Comparison of ENCODE assay signal across 12 mouse cellular contexts in the genomic region with DNA sequence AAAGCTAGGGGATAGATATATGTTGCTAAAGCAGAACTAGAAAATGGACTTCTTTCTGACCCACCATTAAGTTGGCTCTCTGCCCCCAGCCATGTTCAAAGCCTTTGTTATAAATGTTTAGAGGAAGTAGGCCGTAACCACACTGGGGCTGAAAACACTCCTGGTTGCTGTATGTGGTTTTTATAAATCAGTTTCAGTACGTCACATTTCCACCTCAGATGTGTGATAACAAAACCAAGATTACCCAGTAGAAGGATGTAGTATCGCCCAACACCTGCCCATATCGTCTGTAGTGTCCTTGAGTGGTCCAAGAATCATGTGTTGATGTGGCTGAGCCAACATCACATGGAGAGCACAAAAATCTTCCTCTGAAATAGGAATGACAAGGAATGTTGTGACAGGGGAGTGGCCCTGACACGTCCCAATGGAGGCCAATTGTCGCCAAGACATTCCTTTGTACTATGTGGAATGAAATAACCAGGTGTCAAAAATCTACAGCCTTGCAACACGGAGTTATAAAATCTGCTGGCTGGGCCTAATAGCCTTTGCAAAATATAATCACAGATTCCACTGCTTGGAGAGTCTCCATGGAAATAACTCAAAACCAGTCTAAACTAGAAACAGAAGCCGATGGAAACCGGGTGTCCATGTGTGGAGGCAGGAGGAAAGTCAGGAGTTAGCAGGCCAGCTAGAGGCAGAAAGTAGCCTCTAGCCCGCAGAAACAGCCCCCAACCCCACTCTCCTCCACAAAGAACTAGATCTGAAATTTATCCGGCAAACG. TPM values are rescaled to one million over a fixed set of nuclear protein-coding genes. Genes with fewer than 3 reads are reported as not detected.
A peak's percentile ranks its signal among the peaks of the same experiment; 100 is the strongest.
DNase-seq lines count a peak whose midpoint lies in the region; ATAC-seq lines count a peak whose summit lies in the region.
"Had no signal": no experiment of that assay in that cellular context is flagged by ENCODE, and none has a peak within 500 bp of the region (broad histone marks: within the 10 kb centered on the region; RNA-seq: fewer than 3 reads in every experiment).

No protein-coding gene starts in this region.

- H3K4me2 ChIP-seq in heart, embryonic 16.5 days (ENCODE audit: low read depth, low read length) = no peak overlapping the region
- H3K4me2 ChIP-seq: liver, embryonic 15.5 days; neural tube, embryonic 12.5 days had no signal

- no peaks in the 10 kb centered on the region for H3K27me3 ChIP-seq in heart, embryonic 16.5 days (ENCODE audit: control insufficient read depth, insufficient read depth, low read length)
- H3K27me3 ChIP-seq: liver, embryonic 15.5 days; neural tube, embryonic 12.5 days had no signal

- no peak overlapping the region for H3K4me3 ChIP-seq in heart, embryonic 16.5 days (ENCODE audit: low read length)
- no peak overlapping the region for H3K4me3 ChIP-seq in macrophage (ENCODE audit: inconsistent target)
- H3K4me3 ChIP-seq: erythroblast, embryonic 14.5 days; liver, embryonic 15.5 days; neural tube, embryonic 12.5 days had no signal

- DNase-seq in heart, adult 8-10 months (ENCODE audit: low spot score) = no peak
- DNase-seq in CD4-positive helper T cell, adult 2 months (ENCODE audit: low read depth, low spot score) = peak; percentile 88
- DNase-seq in kidney, adult 9 months = no peak
- no peak for DNase-seq in adrenal gland, postnatal 14 days
- DNase-seq in layer of hippocampus, postnatal 14 days (ENCODE audit: low spot score in 2 of 2) = no peak

- H3K9ac ChIP-seq in heart, embryonic 16.5 days (ENCODE audit: low read length) = no peak overlapping the region
- H3K9ac ChIP-seq: liver, embryonic 15.5 days; neural tube, embryonic 12.5 days had no signal

- 65% methylated on average over 12 of the region's 12 CpGs for WGBS in heart, embryonic 16.5 days
- 53% methylated on average over 12 of the region's 12 CpGs for WGBS in macrophage (ENCODE audit: missing documents)

- no peaks in the 10 kb centered on the region for H3K36me3 ChIP-seq in heart, embryonic 16.5 days (ENCODE audit: control insufficient read depth, insufficient read depth)
- H3K36me3 ChIP-seq in macrophage (ENCODE audit: inconsistent target) = no peaks in the 10 kb centered on the region
- H3K36me3 ChIP-seq: liver, embryonic 15.5 days; neural tube, embryonic 12.5 days had no signal

- no peaks in the 10 kb centered on the region for H3K79me2 ChIP-seq in macrophage (ENCODE audit: inconsistent target)

- no peak for ATAC-seq in heart, embryonic 16.5 days (replicated peaks; ENCODE audit: extremely low read depth, insufficient read depth, low FRiP score)
- peak; percentile 49 for ATAC-seq in common myeloid progenitor, adult 5-6 weeks (replicated peaks; ENCODE audit: low read depth, poor library complexity, severe bottlenecking)

- H3K9me3 ChIP-seq in heart, embryonic 16.5 days (replicated peaks; ENCODE audit: control insufficient read depth, low read length) = no peaks in the 10 kb centered on the region
- H3K9me3 ChIP-seq: G1E; liver, embryonic 15.5 days; neural tube, embryonic 12.5 days had no signal

- H3K4me1 ChIP-seq in heart, embryonic 16.5 days (ENCODE audit: control insufficient read depth, insufficient read depth, low read length) = peaks cover 9% of the 10 kb centered on the region
- H3K4me1 ChIP-seq: neural tube, embryonic 12.5 days had no signal

- H3K27ac ChIP-seq in heart, embryonic 16.5 days (ENCODE audit: low read length) = peak overlapping the region; percentile 46
- 0 out of 2 replicates have a peak overlapping the region, but pooled peaks have one; percentile 83 for H3K27ac ChIP-seq in macrophage
- H3K27ac ChIP-seq: liver, embryonic 15.5 days; neural tube, embryonic 12.5 days had no signal

RNA-seq across cellular contexts. Expression of a gene that starts 36.6 kb away (rescaled TPM):
- 19.4 and 20.9 TPM in 2 replicates for polyA plus RNA-seq in heart, embryonic 16.5 days (2015; fragmentation: Nextera tagmentation; extraction: Ambion mirVana)
- total RNA-seq in heart, adult 8-10 months (2022) = 10 to 100 TPM; 29.0 to 32.4 (median 30.3) TPM
- total RNA-seq in common myeloid progenitor, adult 5-6 weeks (2017) = 28.0 and 36.5 TPM in 2 replicates
- total RNA-seq in macrophage (2018; cell fraction: chromatin; rRNA removed) = 100 to 1,000 TPM in 4 of 26 experiments, 10 to 100 TPM in 22; 41.9 to 208 (median 75.3) TPM
- 100 to 1,000 TPM in 12 of 26 experiments, 10 to 100 TPM in 14; 50.3 to 124 (median 79.9) TPM for total RNA-seq in macrophage (2018; cell fraction: cytosol; rRNA removed)
- 10 to 100 TPM; 41.7 to 89.2 (median 65.9) TPM for total RNA-seq in macrophage (2018; cell fraction: nucleus; rRNA removed)
- polyA plus RNA-seq in macrophage (2018) = 68.0 to 101 TPM (median 94.1 TPM) in 3 replicates
- 48.4 and 49.2 TPM in 2 replicates for total RNA-seq in adrenal gland, postnatal 14 days (2021)
- total RNA-seq in layer of hippocampus, postnatal 14 days (2021) = 10 to 100 TPM; 13.4 to 13.7 TPM
